Mouse (Mus musculus): ENCODE data around the gene Prkn.

GRCm38 (mm10) chr17:11886963-11887362 lies 1046.8 kb downstream of the Prkn start:
- TF ChIP-seq CTCF (IDR thresholded peaks at IDR 0.05; ENCODE audit: low read depth, low read length) (no peak), POLR2A (IDR thresholded peaks at IDR 0.05; ENCODE audit: extremely low read depth, insufficient read depth, low read length) (no peak)

Data from liver, adult 2 months (tissue).